Mouse (Mus musculus): Measurements from ENCODE around the gene Fam122a.

Gene Fam122a

GRCm38 (mm10) chr19:24434291-24434690, 42.9 kb downstream of the Fam122a start:
- in situ Hi-C loops (cut with MboI, MseI): no loop called here

DNA sequence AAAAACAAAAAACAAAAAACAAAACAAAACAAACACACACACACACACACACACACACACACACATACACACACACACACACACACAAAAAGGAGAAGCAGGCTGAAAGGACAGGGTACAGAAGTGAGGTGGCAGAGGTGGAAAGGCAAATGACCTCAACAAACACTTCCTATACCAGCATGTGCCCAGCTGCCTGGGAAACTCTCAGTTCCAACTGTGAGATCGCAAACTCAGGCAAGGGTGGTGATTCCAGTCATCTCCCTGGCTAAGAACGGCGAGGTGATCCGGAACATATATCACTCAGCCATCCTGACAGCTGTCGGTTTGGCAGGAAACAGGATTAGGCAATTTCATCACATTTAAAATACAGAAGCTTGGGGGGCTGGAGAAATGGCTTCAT, 44.7 kb downstream of the Fam122a start:
- in situ Hi-C loops (cut with MboI, MseI): no loop called here

DNA sequence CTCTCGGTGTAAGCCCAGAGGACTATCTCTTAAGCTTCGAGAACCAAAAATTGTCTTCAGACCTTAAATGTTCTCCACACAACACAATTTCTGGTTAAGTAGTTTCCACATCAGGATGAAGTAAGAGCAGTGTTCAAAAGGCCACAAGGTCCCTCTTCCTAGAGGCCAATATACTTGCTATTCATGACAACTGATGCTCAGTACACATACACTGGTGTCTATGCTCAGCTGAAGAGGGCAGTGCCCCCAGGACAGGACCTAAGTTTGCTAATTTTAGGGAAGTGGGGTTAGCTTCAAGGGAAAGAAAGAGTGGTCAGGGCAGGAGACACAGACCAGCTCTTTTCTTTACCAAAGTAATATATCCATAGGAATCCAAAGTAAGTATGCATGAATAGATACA, 45.8 kb downstream of the Fam122a start:
- in situ Hi-C loops (cut with MboI, MseI): no loop called here

DNA sequence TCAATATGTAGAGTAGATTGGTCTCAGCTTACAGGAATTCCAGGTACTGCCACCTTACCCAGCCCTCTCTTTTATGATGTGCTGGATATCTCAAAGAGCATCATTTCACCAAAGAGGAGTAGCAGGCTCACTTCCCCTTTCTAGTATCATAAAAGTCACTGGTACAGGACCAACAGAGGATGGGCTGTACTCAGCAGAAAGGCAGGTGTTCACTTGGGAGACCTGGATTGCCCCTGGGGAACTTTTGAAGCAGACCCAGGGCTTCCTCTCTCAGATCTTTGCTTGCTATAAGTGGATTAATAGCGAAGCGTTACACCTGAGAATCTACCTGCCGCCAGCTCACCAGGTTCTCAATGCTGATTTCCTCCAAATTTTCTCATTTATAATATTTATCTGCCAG, 49.1 kb downstream of the Fam122a start:
- in situ Hi-C loops (cut with MboI, MseI): no loop called here

- in situ Hi-C loops (cut with MboI, MseI): no loop called here
Measured at GRCm38 (mm10) chr19:24427258-24427657, 49.9 kb downstream of the Fam122a start.

- in situ Hi-C loops (cut with MboI, MseI): no loop called here
Measured at GRCm38 (mm10) chr19:24426759-24427181, 50.4 kb downstream of the Fam122a start.
